Mouse (Mus musculus) CH12.LX (cell line): ENCODE results near the gene Esam. TPM values are rescaled to one million over a fixed set of nuclear protein-coding genes. Genes with fewer than 3 reads are reported as not detected.

Source experiments
- DNase-seq: peaks from one replicate; pipeline ENCODE4 v3.0.0-alpha.2; 2013; ENCODE audit errors: extremely low read depth
- H3K27ac ChIP-seq: 2 replicates; pipeline ENCODE4 v1.5.1; 2012; ENCODE audit warnings: low read depth, mild to moderate bottlenecking, control low read depth, moderate library complexity; ENCODE audit not compliant: insufficient read depth
- H3K27me3 ChIP-seq: replicated peaks from 2 replicates; pipeline ENCODE3; 2012; ENCODE audit warnings: inconsistent platforms
- H3K36me3 ChIP-seq, 2 experiments: replicated peaks in 1 of 2; 2 replicates each; pipeline versions ENCODE3 to v1.6.1; 2012; ENCODE audit warnings: inconsistent platforms in 1 of 2, low read length in 1 of 2, mild to moderate bottlenecking in 1 of 2, mixed read lengths in 1 of 2, moderate library complexity in 1 of 2; ENCODE audit not compliant: control insufficient read depth in 1 of 2, insufficient read depth in 1 of 2
- H3K4me1 ChIP-seq, 2 experiments: 2 replicates each; pipeline ENCODE4 v1.6.1; 2012; ENCODE audit warnings: inconsistent platforms in 1 of 2, moderate library complexity in 1 of 2; ENCODE audit not compliant: insufficient read depth in 2 of 2, control insufficient read depth in 1 of 2
- H3K4me2 ChIP-seq: 2 replicates; pipeline ENCODE4 v1.6.1; 2012; ENCODE audit warnings: low read depth, mild to moderate bottlenecking, control low read depth; ENCODE audit not compliant: poor library complexity, insufficient read depth, severe bottlenecking
- H3K4me3 ChIP-seq, 3 experiments: fragments of 150-350 bp in 1 of 3; sonication (generic) in 1 of 3; replicated peaks in 1 of 3; 2 replicates each; pipeline versions ENCODE3 to v1.5.1; 2011 to 2012; ENCODE audit warnings: low read depth in 2 of 3, low read length in 2 of 3, mild to moderate bottlenecking in 2 of 3, moderate library complexity in 2 of 3, control low read depth in 1 of 3, improper control_type of control experiment in 1 of 3, inconsistent platforms in 1 of 3, mixed read lengths in 1 of 3; ENCODE audit not compliant: poor library complexity in 1 of 3
- H3K79me2 ChIP-seq: replicated peaks from 2 replicates; pipeline ENCODE4 v1.6.1; 2012; ENCODE audit warnings: mild to moderate bottlenecking, moderate library complexity; ENCODE audit not compliant: control insufficient read depth, poor library complexity, insufficient read depth, severe bottlenecking; ENCODE audit errors: extremely low read depth
- H3K9ac ChIP-seq: 2 replicates; pipeline ENCODE4 v1.6.1; 2012; ENCODE audit warnings: low read depth, mild to moderate bottlenecking, control low read depth, moderate library complexity; ENCODE audit not compliant: insufficient read depth
- H3K9me3 ChIP-seq: replicated peaks from 2 replicates; pipeline ENCODE3; 2012; ENCODE audit warnings: low read length, inconsistent platforms, mixed read lengths
- E2F4 ChIP-seq: IDR thresholded peaks from 2 replicates; pipeline ENCODE4 v1.6.1; 2011; ENCODE audit warnings: low read depth, low read length, improper control_type of control experiment; ENCODE audit not compliant: insufficient replicate concordance
- ELF1 ChIP-seq: IDR thresholded peaks from 2 replicates; pipeline ENCODE4 v1.6.1; 2014; ENCODE audit warnings: low read depth, mild to moderate bottlenecking, inconsistent platforms, low read length, improper control_type of control experiment
- EP300 ChIP-seq: IDR thresholded peaks from 2 replicates; pipeline ENCODE4 v1.6.1; 2011; ENCODE audit warnings: low read length, improper control_type of control experiment
- HCFC1 ChIP-seq: IDR thresholded peaks from 2 replicates; pipeline ENCODE4 v1.6.1; 2012; ENCODE audit warnings: low read depth, mild to moderate bottlenecking, inconsistent platforms, low read length, improper control_type of control experiment
- KAT2A ChIP-seq: IDR thresholded peaks from 2 replicates; pipeline ENCODE4 v1.6.1; 2012; ENCODE audit warnings: low read length, improper control_type of control experiment, inconsistent platforms; ENCODE audit not compliant: insufficient replicate concordance
- MAFK ChIP-seq: IDR thresholded peaks from 2 replicates; pipeline ENCODE4 v1.6.1; 2011; ENCODE audit warnings: low read length, improper control_type of control experiment; ENCODE audit not compliant: insufficient replicate concordance
- MAX ChIP-seq: IDR thresholded peaks from 2 replicates; pipeline ENCODE4 v1.6.1; 2011; ENCODE audit warnings: low read length, improper control_type of control experiment
- MAZ ChIP-seq: IDR thresholded peaks from 2 replicates; pipeline ENCODE4 v1.6.1; 2012; ENCODE audit warnings: low read depth, mild to moderate bottlenecking, inconsistent platforms, low read length, improper control_type of control experiment, moderate library complexity
- MEF2A ChIP-seq: IDR thresholded peaks from 2 replicates; pipeline ENCODE4 v1.6.1; 2014; ENCODE audit warnings: low read depth, mild to moderate bottlenecking, inconsistent platforms, low read length, improper control_type of control experiment, borderline replicate concordance
- NELFE ChIP-seq: IDR thresholded peaks from 2 replicates; pipeline ENCODE4 v1.6.1; 2011; ENCODE audit warnings: low read depth, low read length, improper control_type of control experiment
- NRF1 ChIP-seq: IDR thresholded peaks from 2 replicates; pipeline ENCODE4 v1.6.1; 2014; ENCODE audit warnings: low read depth, mild to moderate bottlenecking, inconsistent platforms, low read length, improper control_type of control experiment, moderate library complexity
- PAX5 ChIP-seq: IDR thresholded peaks from 2 replicates; pipeline ENCODE4 v1.6.1; 2012; ENCODE audit warnings: low read length, inconsistent platforms, mixed read lengths
- POLR2AphosphoS2 ChIP-seq: IDR thresholded peaks from 2 replicates; pipeline ENCODE4 v1.6.1; 2011; ENCODE audit warnings: low read depth, low read length, improper control_type of control experiment
- RAD21 ChIP-seq: IDR thresholded peaks from 2 replicates; pipeline ENCODE4 v1.6.1; 2011; ENCODE audit warnings: low read depth, mild to moderate bottlenecking, low read length, improper control_type of control experiment, moderate library complexity
- UBTF ChIP-seq: IDR thresholded peaks from 2 replicates; pipeline ENCODE4 v1.6.1; 2012; ENCODE audit warnings: low read depth, mild to moderate bottlenecking, inconsistent platforms, low read length, improper control_type of control experiment, moderate library complexity
- ZC3H11A ChIP-seq: IDR thresholded peaks from 2 replicates; pipeline ENCODE4 v1.6.1; 2012; ENCODE audit warnings: low read depth, mild to moderate bottlenecking, inconsistent platforms, low read length, improper control_type of control experiment
- ZKSCAN1 ChIP-seq: IDR thresholded peaks from 2 replicates; pipeline ENCODE4 v1.6.1; 2012; ENCODE audit warnings: low read depth, inconsistent platforms, low read length, improper control_type of control experiment, borderline replicate concordance
- ZNF384 ChIP-seq: IDR thresholded peaks from 2 replicates; pipeline ENCODE4 v1.6.1; 2012; ENCODE audit warnings: low read depth, low read length, improper control_type of control experiment, inconsistent platforms
- dilution Hi-C: fragments of 300-500 bp; cut with MboI; formaldehyde crosslinking; loops from 2 replicates; pipeline ENCODE4 v1.14.3; 2020; ENCODE audit warnings: low sequenced_read_pairs; ENCODE audit not compliant: extremely low pct_unique_long_range_greater_than_20kb, extremely low pct_ligation_motif_present
- in situ Hi-C: fragments of 300-500 bp; cut with MboI; formaldehyde crosslinking; loops from 3 replicates; pipeline ENCODE4 v1.14.3; 2019; ENCODE audit warnings: low sequenced_read_pairs, low pct_ligation_motif_present, low pct_unique_long_range_greater_than_20kb, mixed read lengths
- polyA plus RNA-seq: library from polyadenylated mRNA; unstranded; fragments of >175 nt; gene quantifications from 2 replicates; pipeline ENCODE4 v1.2.1, GENCODE M21; 2012; ENCODE audit warnings: low read depth; ENCODE audit not compliant: insufficient read length
- total RNA-seq, 2 experiments: library from RNA; depleted of rRNA; stranded (reverse); fragments of 300-350 nt in 1 of 2; fragments of >200 nt in 1 of 2; gene quantifications; 2 replicates each; pipeline ENCODE4 v1.2.3; 2012 to 2014

The Esam gene
- total and polyA plus RNA-seq, 3 experiments = 0.21 to 0.42 (median 0.37) TPM

DNA sequence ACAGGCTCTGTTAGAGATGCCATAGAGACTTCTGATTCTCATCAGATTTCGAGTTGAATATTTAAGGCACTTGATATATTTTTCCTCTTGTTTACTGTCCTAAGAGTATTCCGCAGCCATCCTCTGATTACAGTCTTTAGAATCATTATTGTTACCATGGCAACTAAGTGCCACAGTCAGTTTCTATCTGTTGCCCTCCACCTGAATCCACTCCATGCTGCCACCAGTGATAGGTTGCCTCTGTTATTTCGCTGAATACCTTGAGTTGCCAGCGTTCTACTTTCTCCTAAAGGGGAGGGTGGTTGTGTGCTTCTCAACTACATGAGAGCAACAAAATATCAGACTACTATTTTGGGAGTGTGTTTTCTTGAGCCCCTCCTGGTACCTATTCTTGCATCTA, 58.8 kb downstream of the Esam start:
- Histone ChIP-seq H3K27ac (no peak overlapping the region), H3K9ac (no peak overlapping the region), H3K4me2 (no peak overlapping the region), H3K79me2 (no peaks in the 10 kb centered on the region), H3K27me3 (peaks cover 2% of the 10 kb centered on the region), H3K36me3 (no peaks in the 10 kb centered on the region), H3K4me3 (no peak overlapping the region), H3K4me1 (peaks cover 4 to 16% of the 10 kb centered on the region in 2 experiments; a peak in 3 of 4 replicates), H3K9me3 (peaks cover 3% of the 10 kb centered on the region)
- DNase-seq = no peak
- TF ChIP-seq POLR2AphosphoS2 (no peak), KAT2A (no peak), NELFE (no peak), ZC3H11A (no peak), MAX (no peak), E2F4 (no peak), MEF2A (no peak), HCFC1 (no peak), PAX5 (no peak), ELF1 (no peak), NRF1 (no peak), ZNF384 (no peak), UBTF (no peak), RAD21 (no peak), MAFK (no peak), ZKSCAN1 (no peak), MAZ (no peak), EP300 (no peak)
- dilution Hi-C loops (no loop called here), in situ Hi-C loops (no loop called here)

Other genes starting within 250 kb of the Esam start
- 5.3 and 6.8 TPM in 2 replicates for gene Ccdc15, start 179.6 kb upstream of the Esam start, total RNA-seq (2012; rRNA removed)
- gene Ccdc15, start 179.6 kb upstream of the Esam start, total RNA-seq (2014; rRNA removed) = 6.3 and 7.0 TPM in 2 replicates
- 6.3 and 7.0 TPM in 2 replicates for gene Ccdc15, start 179.6 kb upstream of the Esam start, polyA plus RNA-seq
- gene Hepacam, start 160.7 kb upstream of the Esam start, total RNA-seq (2012; rRNA removed) = 0.13 TPM in 1 of 2 replicates, not detected in the other
- gene Hepacam, start 160.7 kb upstream of the Esam start, total RNA-seq (2014; rRNA removed) = not detected in 2 replicates
- gene Hepacam, start 160.7 kb upstream of the Esam start, polyA plus RNA-seq = 0.07 TPM in 1 of 2 replicates, not detected in the other
- gene Robo4, start 126.2 kb upstream of the Esam start, total RNA-seq (2012; rRNA removed) = not detected in 2 replicates
- gene Robo4, start 126.2 kb upstream of the Esam start, total RNA-seq (2014; rRNA removed) = not detected in 2 replicates
- not detected in 2 replicates for gene Robo4, start 126.2 kb upstream of the Esam start, polyA plus RNA-seq
- 0.76 TPM in 2 replicates for gene Robo3, start 94.8 kb upstream of the Esam start, total RNA-seq (2012; rRNA removed)
- 0.42 and 0.59 TPM in 2 replicates for gene Robo3, start 94.8 kb upstream of the Esam start, total RNA-seq (2014; rRNA removed)
- 0.41 and 1.1 TPM in 2 replicates for gene Robo3, start 94.8 kb upstream of the Esam start, polyA plus RNA-seq
- gene Msantd2, start 38.8 kb upstream of the Esam start, total RNA-seq (2012; rRNA removed) = 14.2 and 16.8 TPM in 2 replicates
- 13.8 and 15.5 TPM in 2 replicates for gene Msantd2, start 38.8 kb upstream of the Esam start, total RNA-seq (2014; rRNA removed)
- 9.5 and 11.9 TPM in 2 replicates for gene Msantd2, start 38.8 kb upstream of the Esam start, polyA plus RNA-seq
- gene Vsig2, start 11.2 kb downstream of the Esam start, total RNA-seq (2012; rRNA removed) = not detected in 2 replicates
- not detected in 2 replicates for gene Vsig2, start 11.2 kb downstream of the Esam start, total RNA-seq (2014; rRNA removed)
- not detected in 2 replicates for gene Vsig2, start 11.2 kb downstream of the Esam start, polyA plus RNA-seq
- gene Nrgn, start 24.8 kb downstream of the Esam start, total RNA-seq (2012; rRNA removed) = 0.42 and 0.50 TPM in 2 replicates
- not detected in 2 replicates for gene Nrgn, start 24.8 kb downstream of the Esam start, total RNA-seq (2014; rRNA removed)
- 3.6 and 4.1 TPM in 2 replicates for gene Nrgn, start 24.8 kb downstream of the Esam start, polyA plus RNA-seq
- gene Siae, start 27.6 kb downstream of the Esam start, total RNA-seq (2012; rRNA removed) = 5.7 and 8.6 TPM in 2 replicates
- 5.9 and 6.2 TPM in 2 replicates for gene Siae, start 27.6 kb downstream of the Esam start, total RNA-seq (2014; rRNA removed)
- gene Siae, start 27.6 kb downstream of the Esam start, polyA plus RNA-seq = 7.4 and 7.9 TPM in 2 replicates
- gene Spa17, start 85.6 kb downstream of the Esam start, total RNA-seq (2012; rRNA removed) = 0.47 and 1.3 TPM in 2 replicates
- 1.4 and 2.3 TPM in 2 replicates for gene Spa17, start 85.6 kb downstream of the Esam start, total RNA-seq (2014; rRNA removed)
- 3.2 and 4.1 TPM in 2 replicates for gene Spa17, start 85.6 kb downstream of the Esam start, polyA plus RNA-seq
- gene Tbrg1, start 129.2 kb downstream of the Esam start, total RNA-seq (2012; rRNA removed) = 97.4 and 99.9 TPM in 2 replicates
- gene Tbrg1, start 129.2 kb downstream of the Esam start, total RNA-seq (2014; rRNA removed) = 115 and 129 TPM in 2 replicates
- gene Tbrg1, start 129.2 kb downstream of the Esam start, polyA plus RNA-seq = 92.4 and 103 TPM in 2 replicates
- not detected in 2 replicates for gene Panx3, start 141.2 kb downstream of the Esam start, total RNA-seq (2012; rRNA removed)
- not detected in 2 replicates for gene Panx3, start 141.2 kb downstream of the Esam start, total RNA-seq (2014; rRNA removed)
- not detected in 2 replicates for gene Panx3, start 141.2 kb downstream of the Esam start, polyA plus RNA-seq
- not detected in 2 replicates for gene Olfr160, start 188.2 kb downstream of the Esam start, total RNA-seq (2012; rRNA removed)
- not detected in 2 replicates for gene Olfr160, start 188.2 kb downstream of the Esam start, total RNA-seq (2014; rRNA removed)
- gene Olfr160, start 188.2 kb downstream of the Esam start, polyA plus RNA-seq = not detected in 2 replicates
- not detected in 2 replicates for gene Olfr874, start 217.0 kb downstream of the Esam start, total RNA-seq (2012; rRNA removed)
- gene Olfr874, start 217.0 kb downstream of the Esam start, total RNA-seq (2014; rRNA removed) = not detected in 2 replicates
- gene Olfr874, start 217.0 kb downstream of the Esam start, polyA plus RNA-seq = not detected in 2 replicates
- gene Olfr875, start 243.8 kb downstream of the Esam start, total RNA-seq (2012; rRNA removed) = not detected in 2 replicates
- not detected in 2 replicates for gene Olfr875, start 243.8 kb downstream of the Esam start, total RNA-seq (2014; rRNA removed)
- gene Olfr875, start 243.8 kb downstream of the Esam start, polyA plus RNA-seq = not detected in 2 replicates